Mouse (Mus musculus) cerebral cortex, adult 2 months (tissue): ENCODE measurements around the gene Lrp1.

Source experiments
- WGBS: fragments of 180-500 bp; shearing (Covaris S2); methylation state at CpG from one replicate; pipeline ENCODE4 v1.1.7; 2018; 5-methylcytosine and 5-hydroxymethylcytosine counted together

The Lrp1 gene

DNA sequence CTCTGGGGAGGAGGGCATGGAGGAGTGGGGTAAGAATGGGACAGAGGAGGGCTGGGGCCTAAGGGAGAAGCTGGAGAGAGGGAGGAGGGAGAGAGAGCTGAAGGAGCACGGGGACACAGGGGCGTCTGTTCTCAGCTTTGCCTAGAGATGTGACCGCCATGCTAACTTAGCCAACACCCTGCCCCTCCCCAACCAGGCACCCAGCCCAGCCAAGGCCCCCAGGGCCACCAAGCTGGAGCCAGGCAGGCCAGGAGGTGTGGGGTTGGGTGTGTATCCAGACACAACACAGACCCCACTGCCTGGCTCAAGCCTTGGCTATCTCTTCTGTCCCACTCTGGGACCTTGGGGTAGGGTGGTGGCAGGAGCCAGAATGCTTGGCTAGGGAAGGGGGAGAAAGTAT is 5.4 kb downstream of the Lrp1 start:
- WGBS = 56% methylated on average over 3 of the region's 3 CpGs

DNA sequence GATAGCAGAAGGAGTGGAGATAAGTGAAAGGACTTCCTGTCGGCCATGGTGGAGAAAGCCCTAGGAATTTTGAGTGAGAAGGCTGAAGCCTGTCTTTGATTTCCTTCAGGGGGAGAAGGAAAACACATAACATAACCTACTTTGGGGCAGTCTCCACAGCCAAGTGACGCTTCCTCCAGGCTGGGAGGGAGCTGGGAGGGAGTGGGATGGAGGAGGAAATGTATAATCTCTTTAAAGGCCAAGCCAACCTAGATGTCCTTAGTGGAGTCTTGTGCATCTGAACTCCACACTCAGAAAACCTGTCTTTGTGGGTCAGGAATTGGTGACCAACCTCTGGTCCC is 5.9 kb downstream of the Lrp1 start:
- 10% methylated on average over 2 of the region's 2 CpGs for WGBS

DNA sequence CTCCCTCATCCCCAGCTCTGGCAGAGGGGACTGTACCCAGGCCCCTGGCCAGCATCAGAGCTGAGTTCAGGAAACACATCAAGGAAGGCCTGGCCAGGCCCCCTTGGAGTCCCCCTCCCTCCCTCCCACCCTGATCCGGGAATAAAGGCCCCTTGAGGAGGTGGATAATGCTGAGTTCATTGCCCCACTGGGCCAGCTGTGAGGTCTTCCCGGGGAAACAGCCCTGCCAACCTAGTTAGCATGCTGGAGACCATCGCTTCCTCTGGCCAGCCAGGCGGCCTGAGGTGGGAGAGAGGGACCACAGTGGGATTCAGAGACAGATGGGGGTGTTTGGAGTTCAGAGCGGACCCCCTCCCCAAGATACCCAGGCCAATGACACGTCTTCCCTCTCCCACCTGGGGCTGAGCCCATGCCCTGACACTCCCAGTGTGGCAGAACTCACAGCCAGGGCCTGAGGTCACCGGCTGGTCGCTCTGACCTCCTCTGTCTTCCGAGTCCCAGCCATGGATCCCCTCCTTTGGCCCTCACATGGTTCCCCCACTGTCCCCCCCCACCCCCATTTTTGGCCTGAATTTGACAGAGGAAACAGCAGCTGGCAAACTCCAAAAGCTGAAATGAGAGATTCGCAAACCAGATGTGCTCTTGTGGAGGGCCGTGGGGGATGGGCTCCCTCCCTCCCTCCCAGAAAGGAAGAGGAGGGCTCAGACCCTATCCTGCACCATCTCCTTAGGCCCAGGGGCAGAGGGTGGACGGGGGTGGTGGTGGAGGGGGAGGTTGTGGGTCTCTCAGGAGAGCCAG is 6.5 kb downstream of the Lrp1 start:
- WGBS = 27% methylated on average over 12 of the region's 12 CpGs

DNA sequence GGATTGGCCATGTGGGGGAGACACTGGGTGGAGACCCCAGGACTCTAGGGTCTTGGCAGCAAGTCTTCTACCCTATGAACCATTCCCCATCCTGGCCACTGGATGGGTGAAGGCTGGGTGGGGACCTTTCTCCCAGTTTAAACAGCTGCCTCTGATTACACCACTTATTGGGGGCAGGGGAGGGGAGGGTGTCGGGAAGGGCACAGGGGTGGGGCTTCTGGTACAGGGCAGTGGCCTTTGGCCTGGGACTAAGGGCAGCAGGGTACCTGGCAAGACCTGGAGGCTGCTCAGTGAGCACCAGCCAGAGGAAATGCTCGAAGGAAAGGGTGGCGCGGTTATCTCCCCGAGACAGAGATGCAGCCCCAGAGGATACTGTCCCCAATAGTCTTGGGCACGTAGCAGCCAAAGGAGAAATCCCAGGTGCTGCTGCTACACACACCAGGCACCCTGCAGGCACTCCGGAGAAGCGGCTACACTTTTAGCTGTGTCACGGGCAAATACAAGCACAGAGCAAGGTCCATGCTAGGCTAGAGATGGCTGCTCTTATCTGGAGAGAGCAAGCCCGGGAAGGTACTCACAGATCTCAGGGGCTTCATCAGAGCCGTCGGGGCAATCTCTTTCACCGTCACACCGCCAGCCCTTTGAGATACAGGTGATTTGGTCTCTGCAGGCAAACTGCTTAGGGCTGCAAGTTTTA is 8.7 kb downstream of the Lrp1 start:
- WGBS = 86% methylated on average over 14 of the region's 14 CpGs

DNA sequence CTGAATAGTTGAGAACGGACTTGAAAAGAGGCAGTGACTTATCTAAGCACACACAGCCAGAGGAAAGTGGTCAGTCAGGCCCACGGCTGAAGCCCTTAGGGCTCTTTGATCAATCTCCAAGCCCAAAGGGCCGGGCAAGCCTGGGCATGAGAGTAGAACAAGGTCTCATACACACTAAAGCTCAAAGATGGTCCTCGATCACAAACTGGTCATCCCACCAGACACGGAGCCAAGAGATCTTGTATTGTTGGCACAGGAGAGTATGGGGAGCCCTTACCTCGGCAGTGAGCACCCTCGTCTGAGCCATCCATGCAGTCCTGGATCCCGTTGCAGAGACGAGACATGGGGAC is 10.9 kb downstream of the Lrp1 start:
- 74% methylated on average over 9 of the region's 9 CpGs for WGBS

DNA sequence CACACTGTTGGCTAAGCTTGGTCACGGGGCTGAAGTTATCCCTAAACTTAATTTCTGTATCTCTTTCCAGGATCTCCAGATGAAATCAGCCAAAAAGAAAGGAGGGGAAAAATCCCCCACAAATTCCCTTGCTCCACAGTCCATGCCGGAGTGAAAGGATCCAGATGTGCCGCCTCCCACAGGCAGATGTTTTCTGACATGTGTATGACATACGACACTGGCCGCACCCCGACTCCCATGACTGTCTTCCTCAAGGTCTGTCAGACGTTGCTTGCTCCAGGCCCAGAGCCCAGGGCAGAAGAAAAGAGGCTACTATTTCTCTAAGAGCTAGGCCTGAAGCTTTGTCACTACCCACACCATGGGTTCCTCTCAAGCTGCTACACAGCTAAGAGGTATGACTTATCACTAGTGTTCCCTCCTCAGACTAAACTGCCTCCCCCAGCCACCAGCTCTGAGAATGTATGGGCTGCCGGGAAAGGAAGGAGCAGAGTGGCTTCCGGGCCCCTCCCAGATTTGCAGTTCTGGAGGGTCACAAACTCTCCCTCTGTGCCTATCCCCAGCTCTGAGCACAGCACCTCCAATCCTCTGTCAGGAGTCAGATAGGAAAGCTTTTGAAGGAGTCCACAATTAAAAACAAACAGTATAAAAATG is 11.4 kb downstream of the Lrp1 start:
- WGBS = 57% methylated on average over 9 of the region's 9 CpGs

- 75% methylated on average over 7 of the region's 7 CpGs for WGBS
These were observed 13.9 kb downstream of the Lrp1 start for GRCm38 (mm10) chr10:127607059-127607458.

DNA sequence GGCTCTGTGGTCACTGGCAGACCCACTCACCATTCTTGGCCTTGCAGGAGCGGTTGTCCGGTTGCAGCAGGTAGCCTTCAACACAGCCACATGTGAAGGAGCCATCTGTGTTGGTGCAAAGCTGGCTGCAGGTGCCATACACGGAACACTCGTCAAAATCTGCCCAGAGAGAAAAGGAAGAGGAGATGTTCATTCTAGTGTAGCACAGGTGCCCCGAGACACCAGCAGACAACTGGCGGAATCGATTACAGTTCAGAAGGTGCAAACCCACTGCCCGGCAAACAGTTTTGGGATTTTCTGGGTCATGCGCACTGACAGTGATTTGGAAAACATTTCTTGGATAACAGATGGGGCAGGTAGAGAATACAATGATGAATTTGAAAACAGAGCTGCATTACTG is 15.2 kb downstream of the Lrp1 start:
- WGBS = 94% methylated on average over 9 of the region's 9 CpGs

DNA sequence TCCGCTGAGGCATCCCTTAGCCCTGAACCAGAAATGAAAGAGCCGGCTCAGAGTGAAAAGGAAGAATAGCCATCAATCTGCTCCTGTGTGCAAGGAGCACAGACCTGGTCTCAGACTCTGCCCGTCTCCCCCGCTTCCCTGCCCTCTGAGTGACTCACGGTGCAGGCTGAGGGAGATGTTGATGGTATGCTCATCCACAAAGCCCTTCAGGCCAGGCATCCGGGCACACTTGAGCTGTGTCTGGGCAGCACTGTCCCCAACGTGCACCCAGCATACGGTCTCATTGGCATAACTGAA is 15.7 kb downstream of the Lrp1 start:
- 75% methylated on average over 8 of the region's 8 CpGs for WGBS

- 54% methylated on average over 15 of the region's 15 CpGs for WGBS
These were observed 16.3 kb downstream of the Lrp1 start for GRCm38 (mm10) chr10:127604465-127605250.

DNA sequence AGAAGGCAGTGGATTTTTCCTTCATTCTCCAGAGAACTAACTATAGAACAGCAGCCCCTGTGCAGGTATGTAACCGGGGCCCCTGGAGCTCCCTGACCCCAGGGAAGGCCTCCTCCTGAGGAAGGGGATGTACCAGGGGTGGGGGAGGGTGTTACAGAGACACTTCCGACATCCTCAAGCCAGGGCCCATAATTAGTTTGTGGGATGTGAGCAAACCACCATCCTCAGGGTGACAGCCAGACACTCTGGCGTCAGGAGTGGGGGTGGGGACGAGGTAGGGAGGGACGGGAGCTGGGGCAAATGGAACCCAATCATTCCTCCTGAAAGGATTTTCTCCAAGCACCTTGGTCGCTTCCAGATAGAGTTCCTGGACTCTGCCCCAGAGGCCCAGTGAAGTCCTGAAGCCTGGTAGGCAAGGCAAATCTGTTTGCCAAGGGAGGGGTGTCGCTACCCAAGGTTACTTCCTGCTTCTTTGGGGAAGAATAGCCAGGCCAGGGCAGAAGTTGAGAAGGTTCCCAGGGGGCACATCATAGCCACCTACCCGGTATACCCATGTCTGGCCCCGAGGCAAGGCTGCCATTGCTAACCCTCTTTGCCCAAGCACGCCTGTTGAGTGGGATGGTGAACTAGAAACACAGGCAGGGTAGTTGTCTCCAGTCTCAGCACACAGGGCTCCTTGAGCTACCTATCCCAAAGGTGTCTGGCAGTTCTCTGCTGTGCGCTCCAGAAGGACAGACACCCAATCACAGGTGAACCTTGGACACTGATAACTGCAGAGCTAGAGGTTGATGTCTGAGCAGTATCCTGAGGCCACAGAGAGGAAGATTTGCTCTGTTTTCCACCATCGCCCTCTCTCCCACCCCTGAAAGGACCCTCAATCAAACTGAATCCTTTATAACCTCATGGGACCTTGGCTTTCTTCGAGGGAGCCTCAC is 17.2 kb downstream of the Lrp1 start:
- 65% methylated on average over 13 of the region's 13 CpGs for WGBS

DNA sequence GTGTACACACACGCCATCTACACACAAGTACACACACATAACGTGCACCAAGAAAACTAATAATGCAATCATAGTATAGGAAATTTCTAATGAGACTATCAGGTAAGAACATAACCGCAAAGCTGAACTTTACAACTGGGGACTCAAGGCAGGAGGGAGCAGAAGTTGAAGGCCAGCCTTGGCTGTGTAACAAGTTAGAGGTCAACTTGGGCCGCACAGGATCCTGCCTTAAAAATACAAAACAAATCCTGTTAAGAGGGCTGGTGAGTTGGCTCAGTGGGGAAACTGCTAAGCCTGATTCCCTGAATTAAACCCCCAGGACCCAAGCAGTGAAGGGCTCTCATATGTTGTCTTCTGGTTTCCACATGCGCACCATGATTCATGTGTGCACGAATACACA is 18.8 kb downstream of the Lrp1 start:
- whole genome bisulfite sequencing = 91% methylated on average over 6 of the region's 6 CpGs

DNA sequence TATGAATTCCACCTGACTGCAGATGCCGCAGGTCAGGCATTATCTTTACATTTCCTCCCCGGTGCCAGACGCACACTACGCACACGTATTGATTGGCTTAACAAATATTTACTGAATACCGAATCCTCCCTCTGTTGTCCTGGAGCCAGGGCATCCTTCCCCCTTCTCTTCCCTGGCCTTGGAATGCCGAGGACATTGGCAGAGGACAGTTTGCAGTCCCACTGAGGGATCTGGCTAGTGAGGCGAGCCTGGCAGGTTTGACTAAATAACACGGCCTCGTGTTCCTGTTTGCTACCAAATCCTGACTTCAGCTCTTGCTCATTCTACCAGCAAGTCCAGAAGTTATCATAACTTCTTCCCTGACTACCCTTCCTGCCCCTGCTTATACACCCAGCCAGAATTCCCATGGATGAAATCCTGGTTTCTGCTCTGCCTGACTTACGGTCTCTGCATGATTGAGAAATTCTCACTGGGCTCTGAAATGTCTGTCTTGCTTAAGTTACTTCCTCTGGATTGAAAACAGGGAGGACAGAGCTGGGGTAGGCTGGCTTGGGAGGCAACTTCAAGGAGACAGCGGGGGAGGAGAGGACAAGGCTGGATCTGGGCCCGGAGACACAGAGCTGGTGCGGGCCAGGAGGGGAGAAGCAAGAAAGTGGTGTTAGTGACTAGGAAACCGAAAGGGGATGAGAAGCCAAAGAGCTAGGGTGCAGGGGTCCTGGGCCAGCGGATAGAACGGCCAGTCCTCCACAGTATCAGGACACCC is 21.0 kb downstream of the Lrp1 start:
- 53% methylated on average over 17 of the region's 17 CpGs for WGBS

GRCm38 (mm10) chr10:127599252-127599651 is 21.7 kb downstream of the Lrp1 start:
- WGBS = 83% methylated on average over 11 of the region's 11 CpGs

DNA sequence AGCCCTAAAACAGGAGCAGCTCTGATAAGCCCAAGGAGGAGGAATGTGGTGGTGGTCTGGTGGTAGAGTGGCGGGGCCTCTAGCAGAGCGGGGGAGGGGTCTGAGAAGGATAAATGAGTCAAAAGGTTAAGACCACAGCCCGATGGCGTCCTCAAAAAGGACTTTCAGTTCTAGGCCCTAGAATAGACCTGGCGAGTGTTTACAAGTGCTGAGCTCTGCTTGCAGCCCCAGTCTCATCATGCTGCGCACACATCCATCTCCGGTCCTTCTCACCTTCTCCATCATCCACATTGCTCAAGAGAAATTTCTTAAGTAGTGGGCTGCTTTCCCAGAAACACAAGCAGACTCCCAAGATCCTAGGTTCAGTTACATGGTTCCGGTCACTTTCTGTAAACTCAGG is 22.3 kb downstream of the Lrp1 start:
- 75% methylated on average over 8 of the region's 8 CpGs for WGBS

DNA sequence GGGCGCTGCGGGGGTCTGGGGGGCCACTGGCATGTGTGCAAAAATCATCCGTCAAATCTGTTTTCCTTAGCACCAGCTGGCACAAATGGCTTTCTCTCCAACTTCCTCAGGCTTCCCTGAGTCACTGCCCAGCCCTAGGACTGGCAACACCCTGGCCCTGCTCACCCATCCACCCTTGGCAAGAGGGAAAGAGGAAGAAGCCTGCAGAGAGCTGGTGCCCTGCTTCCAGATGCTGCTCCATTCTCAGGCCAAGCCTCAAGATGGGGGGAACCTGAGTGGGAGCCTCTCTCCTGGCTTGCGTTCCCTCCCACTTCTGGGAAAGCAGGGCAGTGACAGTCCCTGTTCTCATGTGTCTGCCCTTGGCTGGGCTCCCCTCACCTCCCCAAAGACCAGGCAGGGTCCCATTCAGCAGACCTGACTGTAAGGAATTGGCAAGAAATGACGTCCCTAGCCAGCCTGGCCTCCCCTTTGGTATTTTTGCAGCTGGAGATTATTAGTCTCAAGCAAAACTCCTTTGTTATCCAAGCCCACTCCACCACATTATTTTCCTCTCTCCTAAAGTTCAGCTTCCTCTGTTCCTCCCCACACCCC is 23.5 kb downstream of the Lrp1 start:
- 30% methylated on average over 5 of the region's 5 CpGs for WGBS

DNA sequence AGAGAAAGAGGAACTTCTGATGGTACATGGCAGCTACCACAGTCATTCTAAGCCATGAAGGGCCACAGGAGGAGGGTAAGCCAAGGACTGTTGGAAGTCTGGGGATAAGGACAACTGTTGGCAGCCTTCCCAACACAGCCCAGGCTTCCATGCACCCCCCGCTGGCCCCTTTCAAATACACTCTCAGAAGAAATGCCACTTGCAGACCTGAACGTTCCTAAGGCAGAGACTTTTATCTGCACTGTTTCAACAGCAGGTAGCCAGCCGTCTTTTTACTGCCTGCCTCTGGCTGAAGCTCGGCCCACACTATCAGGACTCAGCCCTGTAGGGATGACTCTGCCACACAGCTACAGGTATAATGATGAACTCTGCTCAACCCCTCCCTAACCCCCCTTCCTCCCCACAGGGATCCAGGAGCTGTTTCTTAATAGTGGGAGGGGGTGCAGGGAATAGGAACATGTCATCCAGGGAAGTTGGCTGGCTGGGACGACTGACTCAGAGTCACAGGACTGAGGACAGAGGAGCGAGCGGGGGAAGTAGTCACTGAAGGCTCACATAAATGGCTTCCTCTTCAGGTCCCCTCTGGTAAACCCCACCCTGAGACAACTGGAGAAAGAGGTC is 24.5 kb downstream of the Lrp1 start:
- 26% methylated on average over 7 of the region's 7 CpGs for WGBS

DNA sequence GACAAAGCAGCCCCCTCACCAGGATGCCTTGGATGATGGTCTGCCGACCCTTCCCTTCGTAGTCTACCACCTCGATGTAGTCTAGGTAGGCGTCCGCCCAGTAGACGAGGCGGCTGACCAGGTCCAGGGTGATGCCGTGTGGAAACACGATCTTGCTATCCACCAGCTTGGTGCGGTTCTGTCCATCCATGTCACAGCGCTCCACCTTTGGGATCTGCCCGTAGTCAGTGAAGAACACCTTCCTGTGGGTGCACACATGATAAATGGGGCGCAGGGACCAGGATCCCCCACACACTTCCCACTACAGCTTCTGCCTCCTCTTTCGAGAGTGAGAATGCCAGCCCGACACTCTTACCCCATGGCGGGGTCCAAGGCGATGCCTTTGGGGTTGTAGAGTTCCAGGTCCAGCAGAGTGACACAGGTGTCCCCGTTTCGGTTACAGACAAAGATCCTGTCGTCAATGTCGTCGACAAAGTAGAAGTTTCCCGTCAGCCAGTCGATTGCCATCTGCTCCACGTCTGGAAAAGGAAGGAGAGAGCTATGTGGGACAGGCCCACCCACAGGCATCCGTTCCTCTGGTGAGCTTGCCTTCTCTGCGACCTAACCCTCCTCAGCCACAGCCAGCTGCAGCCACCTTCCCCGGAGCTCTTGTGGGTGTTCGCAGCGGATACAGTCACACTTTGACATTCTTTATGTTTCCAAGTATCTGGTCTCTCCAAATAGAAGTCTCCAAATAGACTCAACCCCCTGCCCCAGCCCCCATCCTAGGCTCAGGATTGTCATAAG is 25.8 kb downstream of the Lrp1 start:
- 67% methylated on average over 30 of the region's 30 CpGs for WGBS

- WGBS = 67% methylated on average over 8 of the region's 8 CpGs
These were observed 26.5 kb downstream of the Lrp1 start for GRCm38 (mm10) chr10:127594405-127594804.
